Mouse (Mus musculus): ENCODE data around the gene Mavs.

Gene Mavs

DNA sequence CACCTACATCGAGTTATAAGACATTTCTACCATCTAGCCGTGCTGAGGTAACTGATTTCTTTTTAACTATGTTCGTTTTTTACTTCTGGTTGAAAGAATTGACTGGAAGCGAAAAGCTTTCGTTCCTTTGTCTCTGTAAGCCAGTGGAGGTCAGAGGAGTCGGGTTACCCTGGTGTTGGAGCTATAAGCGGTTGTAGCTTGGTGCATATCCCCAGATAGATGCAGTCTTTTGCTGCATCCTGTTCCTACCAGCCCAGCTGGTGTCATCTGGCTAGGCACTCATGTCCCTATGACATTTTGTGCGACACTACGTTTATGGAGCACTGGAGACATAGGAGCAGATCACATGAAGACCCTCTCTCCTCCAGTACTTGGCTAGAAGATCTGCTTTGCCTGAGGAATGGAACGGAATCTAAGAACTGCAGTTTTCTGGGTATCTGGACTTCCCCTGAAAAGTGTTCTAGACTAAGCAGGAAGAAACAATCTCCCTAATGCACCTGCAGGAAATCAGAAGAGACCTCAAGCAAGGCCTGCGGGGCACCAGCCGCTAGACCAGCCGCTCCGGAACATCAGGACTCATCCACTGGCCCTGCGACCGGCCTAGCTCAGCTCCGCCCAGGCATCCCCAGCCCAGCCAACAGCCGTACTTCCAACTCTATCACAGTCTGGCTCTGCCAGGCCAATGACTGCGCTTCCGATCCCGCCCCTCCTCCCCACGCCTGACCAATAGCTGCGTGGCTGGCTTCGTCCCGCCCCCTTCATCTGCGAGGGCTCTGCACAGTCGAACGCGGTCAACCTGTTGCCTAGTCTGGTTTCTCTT lies at the start of gene Mavs:
Gene Mavs (plus strand): TSS at position 757 of the 820 bp plus-strand sequence.
- peak; percentile 97 for DNase-seq (ENCODE audit: low spot score in 2 of 2)

DNA sequence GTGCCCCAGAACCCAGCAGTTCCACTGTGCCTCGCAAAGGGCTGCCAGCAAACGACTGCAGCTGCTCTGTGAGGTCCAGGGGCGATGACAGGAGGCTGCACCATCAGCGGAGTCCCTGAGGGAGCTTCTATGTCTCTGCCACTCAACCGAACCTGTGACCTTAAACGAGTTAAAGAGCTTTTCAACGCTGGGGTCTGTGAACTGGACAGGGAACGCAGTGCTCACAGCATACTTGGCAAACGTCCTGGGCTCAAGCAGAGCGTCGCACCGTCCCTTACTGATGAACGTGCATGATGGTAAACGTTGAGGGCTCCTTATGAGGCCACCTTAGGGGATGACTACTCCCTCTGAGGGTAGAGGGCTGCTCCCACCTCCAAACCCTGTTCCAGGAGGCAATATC lies 47.5 kb upstream of the Mavs start:
- DNase-seq (ENCODE audit: low spot score in 2 of 2): no peak

DNA sequence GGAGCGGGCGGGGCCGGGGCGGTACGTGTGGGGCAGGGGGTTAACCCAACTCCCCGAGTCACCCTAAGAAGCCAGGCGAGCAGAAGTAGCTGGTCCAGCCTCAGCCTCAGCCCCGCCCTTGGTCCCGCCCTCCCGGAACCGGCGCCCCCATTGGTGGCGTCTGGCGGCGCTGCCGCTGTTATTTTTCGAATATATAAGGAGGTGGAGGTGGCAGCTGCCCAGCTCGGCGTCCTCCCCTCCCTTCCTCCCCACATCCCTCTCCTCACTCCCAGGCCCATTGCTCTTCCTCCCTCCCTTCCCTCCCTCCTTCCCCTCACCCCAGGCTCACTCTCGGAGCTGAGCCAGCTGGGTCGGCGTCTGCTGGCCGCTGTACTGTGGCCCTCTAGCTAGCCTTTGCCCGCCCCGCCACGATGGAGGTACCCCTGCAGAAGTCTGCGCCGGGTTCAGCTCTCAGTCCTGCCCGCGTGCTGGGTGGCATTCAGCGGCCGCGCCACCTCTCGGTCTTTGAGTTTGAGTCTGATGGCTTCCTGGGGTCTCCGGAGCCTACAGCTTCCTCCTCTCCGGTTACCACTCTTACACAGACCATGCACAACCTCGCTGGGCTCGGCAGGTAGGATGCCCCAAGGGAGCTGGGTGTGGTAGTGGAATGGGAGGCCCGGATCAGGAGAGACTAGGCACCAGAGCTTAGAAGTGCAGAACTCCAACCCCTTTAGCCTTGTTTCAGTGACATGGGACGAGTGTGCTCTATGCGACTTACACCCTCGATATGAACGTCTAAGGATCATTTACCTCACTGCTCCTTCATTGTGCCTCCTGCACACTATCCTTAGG lies 46.9 kb upstream of the Mavs start, which contains the start of the genes Cdc25b and Spef1:
Gene Cdc25b (plus strand): TSS at position 179 of the 831 bp plus-strand sequence.
Gene Spef1 (minus strand): TSS at position 512 of the 831 bp plus-strand sequence.
- peak; percentile 94 to 97 for DNase-seq (ENCODE audit: low spot score in 2 of 2)

DNA sequence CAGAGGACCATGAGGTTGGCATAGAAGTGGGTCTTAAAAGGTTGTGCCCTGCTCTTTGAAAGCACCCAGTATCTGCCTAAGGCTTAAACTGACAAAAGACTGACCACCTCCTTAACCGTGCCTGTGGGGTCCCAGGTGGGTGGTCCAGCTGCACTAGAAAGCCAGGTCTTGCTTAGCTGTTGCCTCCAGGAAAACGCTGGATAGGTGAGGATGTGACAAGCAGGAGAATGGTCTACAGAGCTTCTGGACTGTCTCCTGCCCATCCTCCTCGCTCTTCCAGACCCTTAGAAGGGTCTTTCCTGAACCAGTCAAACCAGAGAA lies 46.3 kb upstream of the Mavs start:
- no peak for DNase-seq (ENCODE audit: low spot score in 2 of 2)

DNA sequence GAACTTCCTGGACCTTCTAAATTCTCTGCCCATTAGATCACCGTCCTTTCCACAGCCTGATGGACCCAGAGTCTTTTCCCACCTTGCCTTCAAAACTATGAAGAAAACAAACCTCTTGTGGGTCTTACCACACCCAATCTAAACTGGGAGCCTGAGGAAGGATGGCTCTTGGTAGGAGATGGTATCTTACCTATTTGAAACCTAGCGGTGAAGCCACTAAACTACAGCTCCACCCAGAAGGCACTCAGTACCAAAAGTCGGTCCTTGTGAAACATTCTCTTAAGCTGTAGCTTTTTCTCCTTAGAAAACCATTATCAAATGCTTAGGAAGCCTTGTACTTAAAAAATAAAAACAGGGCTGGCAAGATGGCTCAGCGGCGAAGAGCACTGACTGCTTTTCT lies 45.6 kb upstream of the Mavs start:
- DNase-seq (ENCODE audit: low spot score in 2 of 2): no peak

DNA sequence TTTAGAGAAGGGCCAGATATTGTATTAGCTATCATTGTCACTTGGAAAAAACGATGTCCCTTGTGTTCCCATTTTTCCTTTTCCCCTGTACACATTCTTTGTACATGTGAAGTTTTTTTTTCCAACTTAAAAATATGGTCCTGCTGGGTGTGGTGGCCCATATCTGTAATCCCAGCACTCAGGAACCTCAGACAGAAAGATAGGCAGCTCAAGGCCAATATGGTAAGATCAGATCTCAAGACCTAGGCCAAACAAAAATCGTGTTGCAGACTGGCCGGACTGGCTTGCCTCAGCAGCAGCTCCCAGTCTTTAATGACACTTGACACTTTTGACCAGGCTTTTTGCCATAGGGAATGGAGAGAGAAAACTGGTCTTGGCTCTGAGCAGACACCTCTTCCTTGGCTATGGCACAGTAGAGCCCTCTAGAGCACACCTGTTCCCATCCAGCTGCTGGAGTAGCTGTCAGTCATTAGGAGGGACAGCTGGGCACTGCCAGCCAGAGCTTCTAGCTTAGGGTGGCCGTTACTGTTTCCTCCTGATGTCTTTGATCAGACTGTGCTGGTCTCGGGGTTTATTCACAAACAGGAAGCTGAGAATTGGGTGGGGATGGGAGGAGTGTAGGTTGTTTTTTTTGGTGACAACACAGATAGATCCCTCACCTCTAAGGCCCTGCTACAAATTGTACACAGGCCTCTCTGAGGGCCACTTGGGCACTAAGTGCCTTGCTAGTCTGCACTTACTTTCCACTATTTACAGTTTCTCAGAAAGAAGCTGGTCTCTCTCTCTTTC lies 44.1 kb upstream of the Mavs start:
- DNase-seq (ENCODE audit: low spot score in 2 of 2): no peak

DNA sequence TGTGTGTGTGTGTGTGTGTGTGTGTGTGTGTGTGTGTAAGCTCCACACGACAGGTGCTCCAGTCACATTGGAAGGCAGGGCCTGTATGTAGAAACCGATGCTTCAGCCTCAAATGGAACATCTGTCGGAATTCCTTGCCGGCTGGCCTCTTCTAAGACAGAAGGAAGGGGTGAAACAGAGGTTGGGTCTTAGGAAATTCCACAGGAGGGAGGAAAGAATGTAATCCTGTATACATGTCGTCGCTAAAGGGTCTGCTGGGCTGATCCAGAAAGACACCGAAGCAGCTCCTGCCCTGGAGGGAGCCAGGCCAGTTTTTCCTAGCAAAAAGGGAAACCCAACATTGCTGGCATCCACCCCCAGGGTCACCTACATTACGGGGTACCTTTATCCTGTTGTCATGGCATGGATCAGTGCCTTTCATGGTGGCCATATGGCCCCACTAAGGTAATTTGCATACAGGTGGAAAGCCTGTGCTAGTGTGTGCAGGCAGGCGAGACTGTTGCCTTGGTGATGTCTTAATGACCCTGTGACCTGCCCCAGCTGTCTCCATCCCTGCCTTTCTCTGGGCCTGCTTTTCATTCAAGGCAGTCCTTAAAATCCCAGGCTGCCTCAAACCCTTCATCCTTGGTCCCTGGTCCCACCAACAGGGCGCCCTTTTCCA lies 43.4 kb upstream of the Mavs start:
- peak in 1 of 2 experiments; percentile 66 for DNase-seq (ENCODE audit: low spot score in 2 of 2)

DNA sequence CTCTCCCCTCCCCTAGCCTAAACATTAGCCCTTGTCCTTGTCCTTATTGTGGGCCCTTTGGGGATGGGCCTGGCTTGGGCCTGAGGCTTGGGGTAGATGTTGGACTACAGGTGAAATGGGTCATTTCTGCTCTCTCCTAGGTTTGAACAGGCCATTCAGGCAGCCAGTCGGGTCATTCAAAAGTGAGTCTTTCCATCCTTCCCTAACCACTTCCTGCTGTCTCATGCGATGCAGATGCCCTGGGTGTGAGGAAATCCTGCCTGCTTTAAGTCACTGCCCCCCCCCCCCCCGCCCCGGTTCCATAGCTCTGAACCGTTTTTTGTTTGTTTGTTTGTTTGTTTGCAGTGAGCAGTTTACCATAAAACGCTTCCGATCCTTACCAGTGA lies 42.9 kb upstream of the Mavs start:
- DNase-seq (ENCODE audit: low spot score in 2 of 2): no peak

DNA sequence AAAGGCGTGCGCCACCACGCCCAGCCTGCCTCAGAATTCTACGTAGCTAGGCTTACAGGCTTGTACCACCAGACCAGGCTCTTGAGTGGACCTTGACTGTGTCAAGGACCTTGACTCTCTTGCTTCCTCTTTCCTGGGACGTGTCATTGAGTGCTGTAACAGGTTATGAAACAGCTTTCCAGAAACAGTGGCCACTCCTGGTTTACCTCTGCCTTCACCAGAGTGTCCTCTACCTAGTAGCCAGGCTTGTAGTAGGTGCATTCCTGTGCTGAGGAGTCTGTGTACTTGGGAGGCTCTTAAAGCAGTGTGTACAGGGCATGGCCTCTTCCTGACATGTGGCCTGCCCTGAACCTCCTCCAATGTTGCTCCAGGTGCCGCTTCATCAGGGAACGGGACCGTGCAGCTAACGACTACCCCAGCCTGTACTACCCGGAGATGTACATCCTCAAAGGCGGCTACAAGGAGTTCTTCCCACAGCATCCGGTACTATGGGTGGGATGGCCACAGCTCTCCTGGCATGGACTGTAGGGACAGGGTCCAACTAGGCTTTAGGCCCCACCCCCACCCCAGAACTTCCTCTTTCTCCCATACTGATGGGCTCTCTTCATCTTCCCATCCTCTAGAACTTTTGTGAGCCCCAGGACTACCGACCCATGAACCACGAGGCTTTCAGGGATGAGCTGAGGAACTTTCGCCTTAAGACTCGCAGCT lies 37.1 kb upstream of the Mavs start:
- DNase-seq (ENCODE audit: low spot score in 2 of 2): no peak

DNA sequence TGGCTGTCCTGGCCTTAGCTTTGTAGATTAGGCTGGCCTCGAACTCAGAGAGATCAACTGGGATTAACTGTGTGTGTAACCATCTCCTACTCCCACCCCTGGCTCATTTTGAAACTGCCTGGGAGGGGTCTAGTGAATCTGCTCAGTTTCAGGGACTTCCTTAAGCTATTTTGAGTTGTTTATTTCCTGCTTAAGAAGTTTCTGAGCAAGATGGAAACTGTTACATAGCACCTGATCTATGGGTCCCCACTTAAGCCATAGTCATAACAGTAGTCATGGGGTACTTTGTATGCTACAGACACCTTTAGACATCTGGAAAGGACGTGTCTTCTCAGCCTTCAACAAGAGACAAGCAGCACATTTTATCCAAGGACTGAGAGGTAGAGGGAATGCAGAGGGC lies 33.2 kb upstream of the Mavs start:
- no peak for DNase-seq (ENCODE audit: low spot score in 2 of 2)

DNA sequence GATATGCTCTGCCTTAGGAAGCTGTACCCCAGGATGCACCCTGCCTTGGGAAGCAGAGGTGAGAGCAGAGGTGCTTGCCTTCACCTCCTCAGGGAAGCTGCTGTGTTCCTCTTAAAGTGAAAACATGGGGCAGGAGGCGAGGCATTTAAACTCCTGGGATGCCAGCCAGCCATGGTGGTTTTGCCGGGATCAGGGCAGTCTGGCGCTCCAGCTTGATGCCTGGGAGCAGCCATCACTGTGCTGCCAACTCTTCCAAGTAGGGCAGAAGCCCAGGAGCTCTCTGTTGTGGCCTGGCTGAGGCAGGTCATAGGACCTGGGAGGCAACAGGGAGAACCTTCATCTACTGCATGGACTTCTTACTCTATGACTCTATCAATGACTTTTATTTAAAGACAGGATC lies 32.6 kb upstream of the Mavs start:
- DNase-seq (ENCODE audit: low spot score in 2 of 2): no peak

DNA sequence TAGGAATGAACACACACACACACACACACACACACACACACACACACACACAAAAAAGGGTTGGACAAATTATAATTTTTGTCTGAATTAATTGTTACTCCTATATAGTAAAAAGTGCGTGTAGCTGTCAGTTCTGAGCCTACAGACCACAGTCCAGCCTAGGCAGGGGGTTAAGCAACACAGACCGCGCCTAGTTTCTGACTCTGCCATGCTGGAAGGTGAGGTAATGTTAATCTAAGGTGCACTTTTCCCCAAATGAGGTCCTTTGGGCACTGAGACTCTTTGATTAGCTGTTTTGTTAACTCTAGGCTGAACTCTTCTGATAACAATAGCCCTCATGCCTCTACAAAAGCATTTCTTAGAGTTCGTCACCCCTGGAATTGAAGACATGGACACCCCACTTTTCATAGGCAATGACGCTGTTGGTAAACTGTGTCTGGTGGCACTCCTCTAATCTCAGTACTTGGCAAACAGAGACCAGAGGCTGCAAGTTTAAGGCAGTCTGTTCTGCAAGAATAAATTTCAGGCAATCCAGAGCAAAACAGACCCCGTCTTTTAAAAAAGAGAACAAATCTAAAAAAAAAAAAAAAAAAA lies 29.9 kb upstream of the Mavs start:
- no peak for DNase-seq (ENCODE audit: low spot score in 2 of 2)

DNA sequence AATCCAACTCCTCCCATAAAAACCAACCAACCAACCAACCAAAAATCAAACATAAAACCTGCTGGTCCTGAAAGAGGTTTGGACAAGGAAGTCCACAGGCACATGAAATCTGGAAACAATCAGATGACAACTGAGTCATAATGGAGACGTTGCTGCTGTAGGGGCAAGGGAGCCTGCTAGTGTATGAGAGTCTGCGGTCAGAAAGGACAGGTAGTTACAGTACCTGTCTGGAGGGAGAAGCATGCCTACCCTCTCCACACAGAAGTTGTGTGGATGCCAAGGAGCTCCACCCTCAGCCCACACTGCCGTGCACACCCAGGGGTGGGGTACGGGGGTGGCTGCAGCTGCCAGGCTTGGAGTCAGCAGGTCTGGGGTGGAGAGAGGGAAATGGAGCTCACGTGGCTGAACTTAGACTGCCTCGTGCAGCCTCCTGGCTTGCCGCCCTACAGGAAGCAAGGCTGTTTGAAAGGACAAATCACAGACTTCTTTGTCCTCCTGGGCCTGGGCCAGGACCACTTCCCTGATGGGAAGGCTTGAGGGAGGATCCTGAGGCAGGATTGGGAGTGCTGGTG lies 29.4 kb upstream of the Mavs start:
- DNase-seq (ENCODE audit: low spot score in 2 of 2): peak; percentile 69 to 80

DNA sequence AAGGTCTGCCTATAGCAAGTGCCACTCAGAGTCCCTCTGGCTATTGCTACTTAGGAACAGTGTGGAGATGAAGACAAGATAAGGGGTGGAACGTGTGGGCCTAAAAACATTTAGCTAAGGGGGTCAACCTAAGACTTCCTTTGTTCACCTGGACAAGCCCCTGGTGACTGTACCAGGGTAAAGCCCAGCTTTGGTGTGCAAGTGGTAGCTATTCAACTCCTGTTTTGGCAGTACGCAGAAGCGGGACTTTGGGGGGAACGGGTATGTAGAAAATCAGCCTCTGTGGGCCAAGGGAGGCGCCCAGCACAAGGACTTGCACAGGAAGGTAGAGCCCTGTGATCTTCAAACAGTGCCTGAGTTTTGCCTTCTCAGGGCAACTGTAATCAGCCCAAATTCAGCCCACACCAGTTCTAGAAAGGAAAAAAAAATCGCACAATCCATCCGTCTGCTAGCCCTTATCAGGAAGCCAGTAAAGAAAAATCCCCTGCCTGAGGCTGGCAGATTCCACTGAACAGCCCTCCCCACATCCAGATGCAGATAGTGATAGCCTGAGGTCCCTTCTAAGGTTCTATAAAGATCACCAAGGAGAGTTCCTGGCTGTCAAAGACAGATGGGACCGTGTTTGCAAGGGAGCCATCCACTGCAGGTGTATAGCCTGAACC lies 28.2 kb upstream of the Mavs start:
- DNase-seq (ENCODE audit: low spot score in 2 of 2): peak in 1 of 2 experiments; percentile 71

DNA sequence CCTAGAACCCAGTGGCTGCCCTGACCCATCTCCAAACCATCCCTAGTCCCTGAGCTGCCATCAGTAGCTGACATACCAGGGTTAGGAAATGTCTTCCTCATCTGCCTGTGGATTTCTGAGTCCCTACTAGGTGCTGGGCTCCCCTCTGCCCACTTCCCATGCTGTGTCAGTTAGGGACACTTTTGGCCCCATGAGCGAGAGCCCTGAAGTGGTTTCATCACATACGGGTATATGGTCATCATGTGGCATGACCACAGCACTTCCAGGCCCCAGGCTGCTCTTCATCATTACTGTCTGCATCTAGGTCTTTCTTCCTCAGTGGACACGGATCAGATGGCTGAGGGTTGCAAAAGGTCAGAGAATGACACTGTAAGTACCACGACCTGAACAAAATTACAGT lies 27.1 kb upstream of the Mavs start, which contains the start of gene Ap5s1:
Gene Ap5s1 (plus strand): TSS at position 301 of the 400 bp plus-strand sequence.
- DNase-seq (ENCODE audit: low spot score in 2 of 2): no peak

DNA sequence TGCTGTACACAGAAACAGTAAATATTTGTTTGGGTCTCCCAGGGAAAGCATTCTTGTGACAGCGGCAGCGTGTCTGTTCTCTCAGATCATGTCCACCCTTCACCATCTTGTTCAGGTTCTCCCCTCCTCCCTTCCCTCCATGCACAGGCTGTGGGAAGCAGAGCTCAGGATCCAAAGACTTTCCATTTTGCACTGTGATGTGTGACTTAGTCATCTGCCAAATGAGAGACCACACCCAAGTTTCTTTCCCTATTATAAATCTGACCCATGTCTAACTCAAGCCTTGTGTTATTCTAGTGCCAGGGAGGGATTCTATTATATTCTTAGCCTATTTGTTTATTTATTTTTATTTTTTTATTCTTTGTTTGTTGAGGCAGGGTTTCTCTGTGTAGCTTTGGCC lies 25.5 kb upstream of the Mavs start:
- no peak for DNase-seq (ENCODE audit: low spot score in 2 of 2)

DNA sequence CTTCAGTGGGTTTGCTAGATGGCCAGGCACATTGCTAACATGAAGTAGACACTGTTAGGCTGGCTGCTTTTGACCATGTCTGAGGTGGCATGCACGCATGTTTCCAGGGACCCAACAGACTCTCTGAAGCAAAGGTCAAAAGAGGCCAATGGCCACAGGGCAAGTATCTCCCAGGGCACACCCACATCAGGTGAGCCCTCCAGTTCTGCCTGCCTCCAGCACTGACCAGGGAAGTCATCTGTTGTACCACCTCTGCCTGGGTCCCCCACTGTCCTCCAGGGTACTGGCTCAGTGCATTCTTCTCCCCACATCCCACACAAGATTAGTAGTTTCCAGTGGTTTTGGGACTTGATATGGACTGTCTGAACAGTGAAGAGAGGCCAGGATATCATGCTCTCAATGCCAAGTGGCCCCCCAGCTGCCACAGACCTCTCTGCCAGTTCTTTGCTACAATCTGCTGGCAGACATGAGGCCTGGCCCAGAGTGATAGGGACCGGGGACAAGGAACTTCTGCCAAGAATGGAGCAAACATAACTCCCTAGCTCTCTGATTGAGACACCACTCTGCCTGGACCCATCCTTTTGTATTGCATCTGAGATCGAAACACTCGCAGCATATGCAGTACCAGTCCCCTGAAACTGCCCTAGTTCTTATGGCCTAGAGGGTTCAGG lies 24.6 kb upstream of the Mavs start:
- DNase-seq (ENCODE audit: low spot score in 2 of 2): peak; percentile 73 to 80

DNA sequence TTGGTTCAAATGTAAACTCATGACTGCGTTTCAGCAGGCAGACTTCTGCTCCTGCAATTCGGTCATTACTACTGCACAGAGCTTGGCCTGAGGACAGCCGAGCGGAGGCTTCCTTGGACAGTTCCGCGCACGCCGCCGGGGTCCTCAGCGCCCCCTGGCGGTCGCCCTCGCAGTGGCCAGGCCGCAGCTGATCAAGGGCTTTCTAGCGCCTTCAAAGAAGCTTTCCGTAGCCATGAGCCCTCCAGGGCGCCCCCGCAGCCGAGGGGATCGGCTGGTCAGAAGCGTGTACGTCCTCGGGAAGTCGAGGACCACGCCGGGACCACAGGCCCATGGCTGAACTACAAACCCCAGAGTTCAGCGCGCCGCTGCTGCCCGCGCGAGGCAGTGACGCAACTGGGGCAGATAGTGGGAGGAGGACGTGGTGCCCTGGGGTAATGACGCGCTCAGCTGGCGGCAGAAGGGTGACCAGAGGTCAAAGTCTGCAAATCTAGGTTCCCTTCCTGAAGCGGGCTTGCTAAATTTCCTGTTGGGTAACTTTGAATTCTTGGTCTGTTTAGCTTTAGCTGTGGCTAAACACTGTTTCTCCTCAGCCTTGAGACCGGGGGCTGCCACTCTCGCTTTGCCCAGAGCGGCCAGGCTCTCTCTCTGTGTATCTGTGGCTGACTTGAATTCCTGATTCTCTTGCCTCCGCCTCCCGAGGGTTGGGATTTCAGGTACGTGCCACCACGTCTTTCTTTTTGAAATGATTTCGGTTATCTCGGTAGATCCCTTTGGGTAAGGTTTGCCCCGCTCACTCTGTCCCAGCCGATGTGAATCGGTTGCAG lies 23.7 kb upstream of the Mavs start:
- peak; percentile 94 to 97 for DNase-seq (ENCODE audit: low spot score in 2 of 2)
